ENCODE assay signal across 19 mouse cellular contexts in the genomic region with DNA sequence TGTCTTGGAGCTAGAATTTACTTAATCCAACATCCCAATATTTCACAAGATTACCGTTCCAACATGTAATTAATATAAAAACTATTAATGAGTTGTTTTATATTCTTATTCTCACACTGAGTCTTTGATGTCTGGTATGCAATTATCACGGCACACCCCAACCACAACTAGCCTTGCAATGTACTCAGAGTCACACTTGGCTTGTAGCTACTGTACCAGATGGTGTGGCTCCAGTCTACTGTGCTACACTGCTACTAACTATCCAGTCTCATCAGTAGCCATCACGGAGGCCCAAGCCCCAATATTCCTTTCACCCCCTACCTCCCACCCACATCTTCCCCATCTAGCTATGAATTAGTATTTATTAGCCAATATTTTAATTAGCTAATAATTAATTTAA. TPM values are rescaled to one million over a fixed set of nuclear protein-coding genes. Genes with fewer than 3 reads are reported as not detected.
DNase-seq lines count a peak whose midpoint lies in the region; ATAC-seq and TF ChIP-seq lines count a peak whose summit lies in the region.
"Had no signal": no experiment of that assay in that cellular context is flagged by ENCODE, and none has a peak within 500 bp of the region (broad histone marks: within the 10 kb centered on the region; RNA-seq: fewer than 3 reads in every experiment).

No protein-coding gene starts in this region.

- H3K4me2 ChIP-seq in forebrain, embryonic 11.5 days (ENCODE audit: low read depth, low read length, severe bottlenecking), result no peak overlapping the region
- no peak overlapping the region for H3K4me2 ChIP-seq in forebrain, embryonic 13.5 days
- no peak overlapping the region for H3K4me2 ChIP-seq in intestine, embryonic 14.5 days (ENCODE audit: low read length)
- H3K4me2 ChIP-seq in intestine, postnatal 0 days (replicated peaks; ENCODE audit: low read depth), result no peak overlapping the region
- H3K4me2 ChIP-seq in myocyte (ENCODE audit: low read depth), result peak overlapping the region; percentile 69
- H3K4me2 ChIP-seq: embryonic facial prominence, embryonic 12.5 days; hindbrain, embryonic 12.5 days had no signal

- TF ChIP-seq POLR2A in myocyte (IDR thresholded peaks at IDR 0.05; ENCODE audit: insufficient read length, low read depth), result no peak

- H3K79me2 ChIP-seq in myocyte (ENCODE audit: control insufficient read depth, insufficient read depth), result peaks cover 76% of the 10 kb centered on the region

- peaks cover 14% of the 10 kb centered on the region; the same call in 1 of the 2 replicates for H3K4me1 ChIP-seq in forebrain, embryonic 11.5 days (replicated peaks; ENCODE audit: control insufficient read depth, insufficient read depth, low read length)
- peaks cover 35% of the 10 kb centered on the region for H3K4me1 ChIP-seq in forebrain, embryonic 13.5 days
- peaks cover 59% of the 10 kb centered on the region for H3K4me1 ChIP-seq in intestine, embryonic 14.5 days (replicated peaks; ENCODE audit: control insufficient read depth, insufficient read depth, low read length)
- no peaks in the 10 kb centered on the region; the same call in 1 of the 2 replicates for H3K4me1 ChIP-seq in intestine, postnatal 0 days (replicated peaks; ENCODE audit: control insufficient read depth, insufficient read depth, low read length)

- peak; percentile 16 for DNase-seq in forebrain, embryonic 11.5 days (ENCODE audit: low spot score)
- no peak for DNase-seq in intestine, embryonic 14.5 days (ENCODE audit: low spot score)
- peak; percentile 72 for DNase-seq in Muller cell, postnatal 12 days (ENCODE audit: inconsistent ontology term)
- DNase-seq in embryo, embryonic 9.5 days (ENCODE audit: extremely low spot score), result no peak
- DNase-seq: adrenal gland, postnatal 14 days; embryo, embryonic 11 days; heart, adult 18-20 months; heart, postnatal 10 days; heart, postnatal 4 days had no signal

- no peaks in the 10 kb centered on the region for H3K9me3 ChIP-seq in forebrain, embryonic 11.5 days (ENCODE audit: control insufficient read depth, low read length)
- no peaks in the 10 kb centered on the region for H3K9me3 ChIP-seq in forebrain, embryonic 13.5 days (replicated peaks)
- no peaks in the 10 kb centered on the region for H3K9me3 ChIP-seq in intestine, embryonic 14.5 days (ENCODE audit: control insufficient read depth, low read length)
- no peaks in the 10 kb centered on the region for H3K9me3 ChIP-seq in intestine, postnatal 0 days (ENCODE audit: control insufficient read depth)
- H3K9me3 ChIP-seq: embryonic facial prominence, embryonic 12.5 days; hindbrain, embryonic 12.5 days had no signal

- TF ChIP-seq CTCF in intestine, postnatal 0 days (IDR thresholded peaks at IDR 0.05; ENCODE audit: low read depth), result no peak

- H3K27me3 ChIP-seq in forebrain, embryonic 11.5 days (ENCODE audit: control insufficient read depth, insufficient read depth, low read length), result no peaks in the 10 kb centered on the region
- no peaks in the 10 kb centered on the region for H3K27me3 ChIP-seq in forebrain, embryonic 13.5 days
- H3K27me3 ChIP-seq in intestine, embryonic 14.5 days (replicated peaks; ENCODE audit: control insufficient read depth, insufficient read depth, low read length), result no peaks in the 10 kb centered on the region
- no peaks in the 10 kb centered on the region for H3K27me3 ChIP-seq in intestine, postnatal 0 days (replicated peaks; ENCODE audit: control insufficient read depth, insufficient read depth, low read length)
- H3K27me3 ChIP-seq in myocyte (ENCODE audit: control insufficient read depth, insufficient read depth, insufficient read length), result no peaks in the 10 kb centered on the region
- H3K27me3 ChIP-seq: embryonic facial prominence, embryonic 12.5 days; hindbrain, embryonic 12.5 days; Patski had no signal

- ATAC-seq in forebrain, embryonic 11.5 days (replicated peaks; ENCODE audit: low FRiP score), result no peak
- ATAC-seq in forebrain, embryonic 13.5 days, result no peak
- ATAC-seq in intestine, embryonic 14.5 days (replicated peaks; ENCODE audit: low FRiP score, low TSS enrichment, low read depth), result no peak
- ATAC-seq in intestine, postnatal 0 days, result no peak
- ATAC-seq: activated CD4-positive, CD25-positive, alpha-beta regulatory T cell, adult 4 months; forebrain, embryonic 14.5 days; hindbrain, embryonic 16.5 days; inflammation-experienced regulatory T-cells, adult 6 months; Patski had no signal

- no peak overlapping the region for H3K9ac ChIP-seq in forebrain, embryonic 11.5 days (ENCODE audit: low read length)
- no peak overlapping the region for H3K9ac ChIP-seq in forebrain, embryonic 13.5 days
- no peak overlapping the region for H3K9ac ChIP-seq in intestine, embryonic 14.5 days (ENCODE audit: low read length)
- no peak overlapping the region for H3K9ac ChIP-seq in intestine, postnatal 0 days (ENCODE audit: low read depth, low read length)
- H3K9ac ChIP-seq: embryonic facial prominence, embryonic 12.5 days; hindbrain, embryonic 12.5 days had no signal

- no peak overlapping the region for H3ac ChIP-seq in myocyte (ENCODE audit: control insufficient read depth, insufficient read length)

- H3K4me3 ChIP-seq in forebrain, embryonic 11.5 days (ENCODE audit: low read depth, low read length), result no peak overlapping the region
- no peak overlapping the region for H3K4me3 ChIP-seq in forebrain, embryonic 13.5 days
- H3K4me3 ChIP-seq in intestine, embryonic 14.5 days (ENCODE audit: low read depth, low read length), result no peak overlapping the region
- no peak overlapping the region for H3K4me3 ChIP-seq in intestine, postnatal 0 days (ENCODE audit: low read depth, low read length)
- no peak overlapping the region for H3K4me3 ChIP-seq in myocyte
- H3K4me3 ChIP-seq: embryonic facial prominence, embryonic 12.5 days; hindbrain, embryonic 12.5 days had no signal

- no peak overlapping the region for H3K27ac ChIP-seq in forebrain, embryonic 11.5 days (ENCODE audit: low read depth, low read length)
- no peak overlapping the region for H3K27ac ChIP-seq in forebrain, embryonic 13.5 days
- H3K27ac ChIP-seq in intestine, embryonic 14.5 days (ENCODE audit: low read depth), result peak overlapping the region; percentile 96; the same call in 1 of the 2 replicates
- H3K27ac ChIP-seq in intestine, postnatal 0 days (ENCODE audit: low read depth, low read length), result no peak overlapping the region
- H3K27ac ChIP-seq: hindbrain, embryonic 12.5 days had no signal

- 90% methylated on average over 3 of the region's 3 CpGs for WGBS in forebrain, embryonic 11.5 days
- WGBS in forebrain, embryonic 13.5 days, result 77% methylated on average over 3 of the region's 3 CpGs
- 85% methylated on average over 3 of the region's 3 CpGs for WGBS in intestine, embryonic 14.5 days
- 89% methylated on average over 3 of the region's 3 CpGs for WGBS in intestine, postnatal 0 days

- H3K36me3 ChIP-seq in forebrain, embryonic 11.5 days (ENCODE audit: control insufficient read depth, insufficient read depth, low read length), result no peaks in the 10 kb centered on the region
- no peaks in the 10 kb centered on the region for H3K36me3 ChIP-seq in forebrain, embryonic 13.5 days (ENCODE audit: poor library complexity, severe bottlenecking)
- H3K36me3 ChIP-seq in intestine, embryonic 14.5 days (ENCODE audit: control insufficient read depth, insufficient read depth, low read length), result no peaks in the 10 kb centered on the region
- no peaks in the 10 kb centered on the region for H3K36me3 ChIP-seq in intestine, postnatal 0 days (ENCODE audit: control insufficient read depth, insufficient read depth)
- no peaks in the 10 kb centered on the region for H3K36me3 ChIP-seq in myocyte (ENCODE audit: control insufficient read depth, insufficient read depth)
- H3K36me3 ChIP-seq: embryonic facial prominence, embryonic 12.5 days; hindbrain, embryonic 12.5 days had no signal

TF ChIP-seq in myocyte, 11 proteins besides CTCF, POLR2A, EP300 and RAD21:
- TF ChIP-seq MYOD1 (IDR thresholded peaks at IDR 0.05; ENCODE audit: control insufficient read depth in 1 of 3, insufficient read length in 2 of 3, low read depth in 2 of 3) (peak in 1 of 3 experiments; percentile 12), POLR2AphosphoS2 (IDR thresholded peaks at IDR 0.05; ENCODE audit: insufficient read length, low read depth) (no peak), MYOG (IDR thresholded peaks at IDR 0.05; ENCODE audit: control insufficient read depth in 1 of 3, insufficient read depth in 1 of 3, insufficient read length in 2 of 3, low read depth in 2 of 3) (peak in 1 of 3 experiments; percentile 25), TCF3 (IDR thresholded peaks at IDR 0.05; ENCODE audit: insufficient read length, low read depth) (no peak)

RNA-seq across cellular contexts. Expression of gene Nxn, which starts 22.5 kb away (rescaled TPM):
- polyA plus RNA-seq in forebrain, embryonic 11.5 days (2014; fragmentation: Nextera tagmentation; extraction: Ambion mirVana), result 52.3 and 65.1 TPM in 2 replicates
- 23.4 and 29.9 TPM in 2 replicates for polyA plus RNA-seq in forebrain, embryonic 13.5 days (2015; fragmentation: Nextera tagmentation; extraction: Ambion mirVana)
- polyA plus RNA-seq in intestine, embryonic 14.5 days (2014; fragmentation: Nextera tagmentation; extraction: Ambion mirVana), result 45.8 and 51.4 TPM in 2 replicates
- polyA plus RNA-seq in intestine, postnatal 0 days (2015; fragmentation: Nextera tagmentation; extraction: Ambion mirVana), result 14.9 and 15.9 TPM in 2 replicates
- polyA plus RNA-seq in myocyte (2012; fragmentation: generic; extraction: Trizol), result 76.8 TPM

RNA-seq across cellular contexts. Expression of gene Timm22, which starts 30.3 kb away (rescaled TPM):
- 109 and 113 TPM in 2 replicates for polyA plus RNA-seq in forebrain, embryonic 11.5 days (2014; fragmentation: Nextera tagmentation; extraction: Ambion mirVana)
- 102 and 104 TPM in 2 replicates for polyA plus RNA-seq in forebrain, embryonic 13.5 days (2015; fragmentation: Nextera tagmentation; extraction: Ambion mirVana)
- polyA plus RNA-seq in intestine, embryonic 14.5 days (2014; fragmentation: Nextera tagmentation; extraction: Ambion mirVana), result 117 and 119 TPM in 2 replicates
- polyA plus RNA-seq in intestine, postnatal 0 days (2015; fragmentation: Nextera tagmentation; extraction: Ambion mirVana), result 95.2 and 96.0 TPM in 2 replicates
- 101 TPM for polyA plus RNA-seq in myocyte (2012; fragmentation: generic; extraction: Trizol)

Comparison
In these comparisons a context has a peak if more than half of its experiments do, and no peak if none do; other contexts are left out.
1. DNase-seq: peak in forebrain, embryonic 11.5 days (single experiment) and Muller cell, postnatal 12 days (single experiment); none in intestine, embryonic 14.5 days (single experiment) and embryo, embryonic 9.5 days (single experiment).